Mouse (Mus musculus) G1E-ER4 (cell line): Measurements from ENCODE around the gene Spag7. TPM values are rescaled to one million over a fixed set of nuclear protein-coding genes. Genes with fewer than 3 reads are reported as not detected.

Source experiments
- GATA1 ChIP-seq: IDR thresholded peaks from one replicate; pipeline ENCODE4 v1.8.0; 2012; ENCODE audit warnings: low read length, inconsistent platforms
- polyA plus RNA-seq: library from polyadenylated mRNA; stranded (reverse); fragments of >175 nt; gene quantifications from 2 replicates; pipeline ENCODE4 v1.2.3, GENCODE M21; 2012

The Spag7 gene
- polyA plus RNA-seq, 1 experiment = 222 TPM

DNA sequence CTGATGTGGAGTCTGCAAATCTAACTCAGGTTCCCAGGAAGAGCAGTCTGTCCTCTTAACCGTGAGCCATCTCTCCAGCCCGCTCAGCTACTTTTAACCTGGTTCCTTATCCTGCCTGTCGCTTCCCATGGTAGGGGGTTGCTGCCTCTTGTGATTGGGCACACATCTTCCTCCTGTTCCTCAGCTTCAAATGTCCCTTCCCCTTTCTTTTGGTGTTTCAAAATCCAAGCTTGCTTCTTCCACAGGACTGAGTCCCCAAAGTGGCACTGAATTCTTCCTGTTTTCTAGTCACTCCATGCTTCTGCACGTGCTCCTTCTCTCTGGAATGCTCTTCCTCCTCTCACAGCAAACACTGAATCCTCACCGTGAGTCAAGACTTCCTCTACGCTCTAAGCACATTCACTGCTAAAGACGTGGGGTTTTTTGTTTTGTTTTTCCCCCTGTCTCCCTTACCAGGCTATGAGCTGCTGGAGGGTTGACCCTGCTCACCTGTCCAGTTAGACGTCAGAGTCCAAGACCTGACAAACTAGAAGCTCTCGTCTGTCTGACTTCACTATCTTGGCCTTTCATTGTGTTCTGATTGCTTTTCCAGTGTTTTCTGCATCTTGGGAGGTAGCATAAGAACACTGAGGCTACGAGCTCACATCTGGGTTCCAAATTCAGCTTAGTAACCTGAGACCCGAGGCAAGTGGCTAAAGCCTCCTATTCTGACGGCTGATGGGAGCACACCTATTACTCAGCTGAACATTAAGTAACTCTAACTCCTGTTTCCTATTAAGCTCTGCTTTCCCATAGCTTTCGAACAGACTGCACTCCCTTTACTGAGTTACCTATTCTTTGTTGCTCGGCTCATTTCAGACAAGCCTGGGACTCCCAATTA is 1.7 kb downstream of the Spag7 start:
- no peak for TF ChIP-seq GATA1

DNA sequence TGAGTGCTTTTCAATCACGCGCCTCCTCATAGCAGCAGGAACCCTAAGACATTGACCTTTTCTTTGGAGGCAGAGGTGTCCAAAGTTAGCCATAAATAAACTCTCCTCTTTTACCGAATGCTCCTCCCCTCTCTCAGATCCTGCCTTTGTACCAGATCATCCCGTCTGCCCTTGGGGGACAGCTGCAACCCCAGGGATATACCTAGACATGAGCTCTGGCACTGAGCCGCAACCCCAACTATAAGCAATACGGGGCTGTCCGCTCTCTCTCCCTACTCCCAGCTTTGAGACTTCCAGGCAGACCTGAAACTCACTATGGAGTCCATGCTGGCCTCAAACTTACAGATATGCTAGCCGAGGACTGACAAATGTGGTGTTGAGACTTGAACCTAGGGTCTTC is 2.5 kb downstream of the Spag7 start:
- no peak for TF ChIP-seq GATA1

DNA sequence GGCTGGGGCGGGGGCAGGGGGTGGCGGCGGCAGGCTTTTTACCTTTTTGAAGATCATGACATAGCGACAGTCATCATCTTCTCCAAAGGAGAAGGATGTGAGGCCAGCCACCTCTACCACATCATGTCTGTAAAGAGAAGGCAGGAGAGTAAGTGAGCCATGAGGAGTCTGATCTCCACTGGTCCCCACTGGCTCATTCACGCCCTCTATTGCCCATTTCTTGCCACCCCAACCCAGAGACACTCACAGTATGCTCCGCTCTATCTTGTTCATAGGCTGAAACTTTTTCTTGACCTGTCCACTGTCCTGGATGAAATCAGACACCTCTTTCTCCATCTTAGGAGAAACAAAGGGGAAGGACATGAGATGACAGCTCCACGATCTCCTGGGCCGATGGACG is 4.5 kb downstream of the Spag7 start:
- no peak for TF ChIP-seq GATA1

DNA sequence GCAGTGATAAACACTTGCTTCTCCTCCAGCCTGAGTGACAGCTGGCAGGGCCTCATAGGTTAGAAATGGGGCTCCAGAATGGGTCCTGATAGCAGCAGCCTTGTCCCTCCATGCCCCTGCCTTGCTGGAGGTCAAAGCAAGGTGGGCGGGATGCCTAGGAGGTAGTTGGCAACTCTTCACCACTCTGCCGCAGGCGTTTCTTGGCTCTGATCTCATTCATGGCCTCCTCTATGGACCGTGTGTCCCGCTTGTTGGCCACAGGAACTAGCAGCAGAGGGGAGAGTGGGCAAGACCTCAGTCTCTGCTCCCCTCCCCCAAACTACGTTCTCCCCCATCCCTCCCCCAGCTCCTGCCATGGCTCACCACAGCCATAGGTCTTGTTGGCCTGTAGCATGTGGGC is 5.3 kb downstream of the Spag7 start:
- no peak for TF ChIP-seq GATA1

DNA sequence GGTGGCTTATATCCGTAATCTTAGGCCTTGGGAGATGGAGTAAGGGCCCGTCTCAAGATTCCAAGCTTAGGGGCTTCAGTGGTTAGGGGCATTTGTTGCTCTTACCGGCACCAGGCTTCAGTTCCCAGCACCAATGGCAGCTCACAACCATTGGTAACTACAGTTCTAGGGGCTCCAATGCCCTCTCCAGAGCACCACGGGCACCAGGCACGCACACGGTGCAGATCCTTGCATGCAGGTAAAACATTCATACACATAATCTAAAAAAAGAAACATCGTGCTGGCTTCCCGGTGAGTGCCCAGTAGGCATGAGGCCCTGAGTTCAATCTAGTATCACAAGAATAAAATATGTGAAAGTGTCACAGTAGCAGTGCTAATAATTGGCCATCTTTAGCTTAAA is 6.1 kb downstream of the Spag7 start:
- no peak for TF ChIP-seq GATA1

DNA sequence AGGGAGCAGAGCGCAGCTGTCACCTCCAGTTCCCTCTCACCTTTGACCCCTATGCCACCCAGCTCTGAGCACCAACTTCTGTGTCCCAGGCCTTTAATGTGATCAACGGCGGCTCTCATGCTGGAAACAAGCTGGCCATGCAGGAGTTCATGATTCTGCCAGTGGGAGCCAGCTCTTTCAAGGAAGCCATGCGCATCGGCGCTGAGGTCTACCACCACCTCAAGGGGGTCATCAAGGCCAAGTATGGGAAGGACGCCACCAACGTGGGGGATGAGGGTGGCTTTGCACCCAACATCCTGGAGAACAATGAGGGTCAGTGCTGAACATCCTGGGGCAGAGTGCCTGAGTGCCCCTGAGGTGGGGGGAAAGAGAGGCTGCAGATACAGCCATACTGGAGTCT is 8.6 kb downstream of the Spag7 start:
- TF ChIP-seq GATA1 = no peak

DNA sequence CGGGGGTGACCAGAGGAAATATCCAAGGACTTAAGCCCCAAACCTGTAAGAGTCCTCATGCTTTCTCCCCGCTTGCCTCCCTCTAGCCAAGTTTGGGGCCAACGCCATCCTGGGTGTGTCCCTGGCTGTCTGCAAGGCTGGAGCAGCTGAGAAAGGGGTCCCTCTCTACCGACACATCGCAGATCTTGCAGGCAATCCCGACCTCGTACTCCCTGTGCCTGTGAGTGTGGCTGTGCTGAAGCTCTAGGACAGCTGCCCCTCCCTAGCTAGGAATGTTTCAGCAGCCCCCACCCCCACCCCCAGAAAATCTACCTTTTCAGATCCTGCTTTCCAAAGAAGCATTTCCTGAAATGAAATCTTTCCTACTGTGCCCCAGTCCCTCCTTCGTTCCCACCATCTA is 10.3 kb downstream of the Spag7 start:
- TF ChIP-seq GATA1 = no peak

DNA sequence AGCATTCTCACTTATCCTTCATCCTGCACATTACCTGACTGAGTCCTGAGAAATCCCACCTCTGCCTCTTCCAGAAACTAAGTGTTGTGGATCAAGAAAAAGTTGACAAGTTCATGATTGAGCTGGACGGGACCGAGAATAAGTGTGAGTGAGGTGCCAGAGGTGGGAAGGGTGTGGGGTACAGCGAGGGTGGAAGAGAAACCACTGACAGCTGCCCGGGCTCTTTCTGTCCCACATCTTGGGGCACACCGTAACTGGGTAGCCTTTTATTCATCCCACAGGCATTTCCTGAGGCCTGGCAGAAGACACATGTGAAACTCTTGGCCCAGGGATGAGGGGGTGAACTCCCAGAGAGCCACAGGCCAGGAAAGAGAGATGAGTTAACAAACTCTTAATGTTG is 10.7 kb downstream of the Spag7 start:
- no peak for TF ChIP-seq GATA1

DNA sequence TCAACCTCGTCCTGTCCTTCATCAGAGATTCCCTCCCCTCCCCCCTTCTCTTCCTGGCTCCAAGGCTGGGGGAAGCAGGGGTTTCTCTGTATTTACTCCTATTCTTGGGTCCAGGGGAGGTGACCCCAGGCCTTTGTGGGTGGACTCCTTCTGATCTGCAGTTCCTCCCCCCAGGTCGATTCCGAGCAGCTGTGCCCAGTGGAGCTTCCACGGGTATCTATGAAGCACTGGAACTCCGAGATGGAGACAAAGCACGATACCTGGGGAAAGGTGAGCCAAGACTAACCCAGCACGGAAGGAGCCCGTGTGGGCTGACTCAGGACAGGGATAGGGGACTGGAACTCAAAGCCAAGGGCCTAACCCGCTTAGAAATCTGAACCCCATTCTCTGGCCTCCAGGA is 11.2 kb downstream of the Spag7 start:
- no peak for TF ChIP-seq GATA1

DNA sequence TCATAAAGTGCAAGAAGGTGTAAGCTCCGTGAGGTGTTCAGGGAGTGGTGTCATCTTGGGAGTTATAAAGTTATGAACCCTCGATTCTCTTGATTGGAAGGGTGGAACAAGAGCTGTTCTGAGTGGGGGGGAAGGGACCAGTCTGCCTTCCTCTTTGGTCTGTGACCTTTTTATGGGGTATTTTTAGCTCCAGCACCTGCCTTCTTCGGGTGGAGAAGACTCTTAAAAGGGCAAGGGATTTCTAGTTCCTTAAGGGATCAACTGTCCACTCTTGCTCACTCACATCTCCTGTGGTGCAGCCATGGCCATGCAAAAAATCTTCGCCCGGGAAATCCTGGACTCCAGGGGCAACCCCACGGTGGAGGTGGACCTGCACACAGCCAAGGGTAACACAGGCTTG is 11.6 kb downstream of the Spag7 start:
- no peak for TF ChIP-seq GATA1

DNA sequence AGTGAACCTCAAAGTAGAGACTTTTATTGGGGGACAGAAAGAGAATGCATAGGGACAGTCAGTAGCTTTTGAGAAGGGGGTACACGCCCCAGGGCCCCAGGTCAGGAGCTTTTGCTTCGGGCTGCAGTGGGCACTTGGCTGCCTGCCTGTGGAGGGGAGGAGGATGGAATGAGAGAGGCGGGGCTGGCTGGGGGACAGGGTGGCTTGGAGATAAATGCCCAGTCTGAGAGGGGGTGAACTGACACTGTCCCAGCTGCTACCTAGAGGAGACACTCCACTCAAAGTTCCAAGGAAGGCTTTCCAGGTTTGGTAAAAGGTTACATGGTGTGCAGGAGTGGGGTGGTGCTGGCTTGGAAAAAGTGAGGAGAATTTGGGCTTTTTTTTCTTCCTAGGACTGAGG is 12.3 kb downstream of the Spag7 start, which contains the start of gene Eno3:
TSS of gene Eno3 (plus strand) at position 239 of the 400 bp plus-strand sequence.
- TF ChIP-seq GATA1 = no peak

DNA sequence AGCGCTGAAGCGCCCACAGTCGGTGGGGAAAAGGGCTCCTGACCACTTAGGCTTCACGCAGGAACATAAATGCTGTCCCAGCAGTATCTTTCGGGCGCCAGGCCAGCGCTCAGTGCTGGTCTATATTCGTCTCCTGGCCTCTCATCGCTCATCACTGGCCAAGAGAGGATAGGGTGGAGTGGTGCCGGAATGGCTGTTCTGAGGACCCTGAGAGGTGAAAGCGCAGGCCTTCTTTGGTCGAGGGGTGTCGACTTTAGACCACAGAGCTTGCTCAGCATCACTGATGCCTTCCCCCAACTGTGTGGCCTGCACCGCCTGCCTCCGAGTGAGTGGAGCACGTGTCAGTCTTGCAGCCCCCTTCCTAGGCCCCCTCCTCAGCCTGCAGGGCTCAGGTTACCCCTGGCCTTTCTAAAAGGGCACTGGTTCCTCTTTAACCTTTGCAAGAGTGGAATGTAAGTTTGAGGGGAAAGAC is 12.7 kb downstream of the Spag7 start:
- TF ChIP-seq GATA1 = no peak

DNA sequence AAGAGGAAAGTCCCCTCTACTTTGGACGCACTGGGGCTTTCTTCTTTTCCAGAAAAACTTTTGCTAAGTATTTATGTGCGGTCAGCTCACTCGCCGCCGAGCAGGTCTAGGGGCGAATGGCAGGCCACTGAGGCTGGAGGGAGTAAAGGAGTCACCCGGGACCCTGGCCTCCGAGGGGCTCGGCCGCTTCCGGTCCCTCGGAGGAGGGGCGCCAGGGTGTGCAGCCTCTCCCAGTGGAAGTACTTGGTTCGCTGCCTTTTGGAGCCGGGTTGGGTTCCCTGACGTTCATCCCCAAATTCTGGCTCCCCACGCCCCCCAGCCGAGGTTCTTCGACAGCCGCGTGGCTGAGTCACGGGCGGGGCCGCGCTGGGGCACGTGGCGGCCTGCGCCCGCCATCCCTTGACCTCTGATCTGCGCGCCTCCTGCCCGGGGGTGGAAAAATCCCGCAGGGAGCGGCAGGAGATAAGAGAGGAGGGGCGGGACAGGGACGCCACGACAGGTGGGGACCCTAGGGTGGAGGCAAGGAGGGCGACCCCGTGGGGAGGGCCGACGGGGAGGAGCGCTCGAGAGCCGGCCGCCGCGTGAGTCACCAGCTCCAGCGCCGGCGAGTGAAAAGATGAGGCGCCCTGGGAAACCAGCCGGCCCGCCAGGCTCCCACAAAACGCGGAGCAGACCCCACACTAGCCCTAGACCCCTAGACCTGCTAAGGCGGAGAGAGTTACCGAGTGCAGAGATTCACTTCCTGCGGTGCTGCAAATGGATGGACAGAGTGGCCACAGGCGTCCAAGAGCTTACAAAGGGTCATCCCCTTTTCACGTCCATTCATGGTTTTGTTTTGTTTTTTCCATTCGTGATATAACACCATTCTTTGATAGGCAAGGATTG is 13.4 kb downstream of the Spag7 start:
- TF ChIP-seq GATA1 = no peak

DNA sequence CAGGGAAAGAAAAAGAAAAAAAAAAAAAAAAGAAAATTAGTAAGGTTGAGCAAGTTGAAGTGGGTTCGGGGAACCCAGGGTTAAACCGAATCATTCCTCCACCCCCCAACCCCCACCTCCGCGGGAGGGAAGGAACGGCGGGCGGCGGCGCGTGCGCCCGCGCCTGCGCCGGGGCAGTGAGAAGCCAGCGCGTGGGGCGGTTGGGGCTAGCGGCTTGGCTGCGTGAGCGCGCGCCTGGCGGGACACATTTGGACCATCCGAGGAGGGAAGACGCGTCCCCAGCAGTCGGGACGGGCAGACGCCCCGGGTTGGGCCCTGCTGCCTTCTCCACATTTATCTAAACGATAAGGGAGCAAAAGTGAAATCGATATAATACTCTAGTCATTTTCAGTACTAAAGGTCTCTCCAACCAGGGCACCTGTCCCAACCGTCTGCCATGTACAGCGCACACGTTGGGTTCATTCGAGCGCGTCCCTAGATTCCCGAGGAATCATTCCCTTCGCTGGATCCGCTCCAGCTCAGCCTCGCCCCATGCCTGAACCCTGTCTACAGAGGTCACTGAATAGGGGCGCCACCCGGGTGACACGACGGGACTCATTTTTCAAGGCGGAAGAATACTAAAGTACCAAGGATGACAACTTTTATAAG is 14.2 kb downstream of the Spag7 start:
- no peak for TF ChIP-seq GATA1

DNA sequence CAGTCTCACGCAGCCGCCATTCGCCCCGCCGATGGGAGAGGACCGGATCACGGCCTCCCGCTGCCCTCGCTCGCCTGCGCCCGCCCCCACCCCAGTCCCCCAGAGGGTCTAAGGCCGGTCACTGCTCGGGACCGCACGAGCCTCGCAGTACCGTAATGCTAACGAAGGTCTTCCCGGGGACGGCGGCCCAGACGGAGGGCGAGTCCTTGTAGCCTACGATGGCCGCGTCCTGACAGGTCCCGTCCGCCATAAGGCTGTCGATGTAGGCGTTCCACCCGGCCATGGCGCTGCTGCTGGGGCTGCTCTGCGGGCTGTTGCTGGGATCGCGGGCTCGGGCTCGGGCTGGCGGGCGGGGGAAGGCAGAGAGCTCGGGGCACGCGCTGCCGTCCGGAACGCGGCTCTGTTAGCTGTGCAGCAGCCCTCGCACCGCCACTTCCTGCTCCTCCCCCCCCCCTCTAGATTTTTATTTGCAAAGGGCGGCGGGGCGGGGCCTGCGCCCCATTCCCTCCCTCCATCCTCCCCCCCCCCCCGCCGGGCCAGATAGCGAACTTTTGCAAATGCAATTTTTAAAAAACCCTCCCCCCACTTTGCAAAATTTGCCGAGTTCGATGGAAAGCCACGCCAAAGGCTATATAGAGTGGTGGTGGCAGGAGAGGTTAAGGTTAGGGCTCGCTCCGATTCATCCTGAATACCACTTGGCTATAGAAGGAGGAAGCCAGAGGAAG is 14.9 kb downstream of the Spag7 start, which contains the start of gene Pfn1:
TSS of gene Pfn1 (minus strand) at position 447 of the 725 bp plus-strand sequence.
- TF ChIP-seq GATA1 = no peak
